Mouse (Mus musculus) heart, embryonic 11.5 days (tissue): ENCODE measurements at regions not wholly inside any gene's neighbourhood (a gene's known extent, or its start where the extent isn't known, plus 50 kb on each side); places are given as distances from the start of the nearest gene placed in this dataset.

Experiments
- ATAC-seq: fragments of 200-750 bp; cut with Nextera tagmentation; replicated peaks from 2 replicates; pipeline ENCODE4 v1.8.0; 2017; ENCODE audit warnings: moderate library complexity; ENCODE audit not compliant: insufficient number of reproducible peaks, low FRiP score, low TSS enrichment
- H3K27ac ChIP-seq: fragments of 300-500 bp; sonication (generic); 2 replicates; pipeline ENCODE4 v1.5.1; 2014; ENCODE audit warnings: mild to moderate bottlenecking, low read depth, low read length
- H3K27me3 ChIP-seq: fragments of 300-500 bp; sonication (generic); 2 replicates; pipeline ENCODE4 v1.6.1; 2014; ENCODE audit warnings: mild to moderate bottlenecking, low read length, mixed read lengths; ENCODE audit not compliant: control insufficient read depth, insufficient read depth
- H3K36me3 ChIP-seq: fragments of 300-500 bp; sonication (generic); 2 replicates; pipeline ENCODE4 v1.6.1; 2014; ENCODE audit warnings: mild to moderate bottlenecking, low read length, moderate library complexity, mixed read lengths; ENCODE audit not compliant: control insufficient read depth, insufficient read depth
- H3K4me1 ChIP-seq: fragments of 300-500 bp; sonication (generic); 2 replicates; pipeline ENCODE4 v1.6.1; 2014; ENCODE audit warnings: low read length; ENCODE audit not compliant: control insufficient read depth, insufficient read depth
- H3K4me2 ChIP-seq: fragments of 300-500 bp; sonication (generic); 2 replicates; pipeline ENCODE4 v1.6.1; 2014; ENCODE audit warnings: mild to moderate bottlenecking, moderate library complexity
- H3K4me3 ChIP-seq: fragments of 300-500 bp; sonication (generic); 2 replicates; pipeline ENCODE4 v1.5.1; 2014; ENCODE audit warnings: low read depth, low read length
- H3K9ac ChIP-seq: fragments of 300-500 bp; sonication (generic); 2 replicates; pipeline ENCODE4 v1.6.1; 2014; ENCODE audit warnings: mild to moderate bottlenecking, low read depth, low read length, moderate library complexity
- H3K9me3 ChIP-seq: fragments of 300-500 bp; sonication (generic); replicated peaks from 2 replicates; pipeline ENCODE4 v1.6.1; 2016; ENCODE audit warnings: low read length; ENCODE audit not compliant: control insufficient read depth
- WGBS: fragments of 180-500 bp; shearing (Covaris S2); extraction: QIAGEN DNeasy Blood & Tissue Kit; methylation state at CpG from one replicate; pipeline ENCODE4 v1.1.7; 2014; ENCODE audit not compliant: insufficient replicate concordance; 5-methylcytosine and 5-hydroxymethylcytosine counted together

GRCm38 (mm10) chr8:6090028-6090427 is 984.9 kb upstream of the Slc10a2 start:
- ATAC-seq = no peak

GRCm38 (mm10) chr8:6043939-6044577 is 938.9 kb upstream of the Slc10a2 start:
- ATAC-seq = peak; percentile 52; the same call in 1 of the 2 replicates
- H3K4me2 ChIP-seq = no peak overlapping the region
- 43% methylated on average over 5 of the region's 5 CpGs for WGBS

More at GRCm38 (mm10) chr8:6090028-6090427, 984.9 kb upstream of the Slc10a2 start:
- Histone ChIP-seq H3K27ac (no peak overlapping the region), H3K27me3 (no peaks in the 10 kb centered on the region), H3K4me1 (no peaks in the 10 kb centered on the region), H3K36me3 (no peaks in the 10 kb centered on the region), H3K4me3 (no peak overlapping the region), H3K9me3 (no peaks in the 10 kb centered on the region), H3K9ac (no peak overlapping the region), H3K4me2 (no peak overlapping the region)
- 81% methylated on average over 4 of the region's 4 CpGs for WGBS

GRCm38 (mm10) chr8:6012206-6012605 is 907.1 kb upstream of the Slc10a2 start:
- no peaks in the 10 kb centered on the region for H3K4me1 ChIP-seq
- no peaks in the 10 kb centered on the region for H3K27me3 ChIP-seq
- no peak overlapping the region for H3K9ac ChIP-seq
- WGBS = 59% methylated on average over 2 of the region's 2 CpGs
- H3K4me3 ChIP-seq = no peak overlapping the region
- no peaks in the 10 kb centered on the region for H3K9me3 ChIP-seq
- H3K27ac ChIP-seq = no peak overlapping the region
- H3K36me3 ChIP-seq = no peaks in the 10 kb centered on the region
- no peak overlapping the region for H3K4me2 ChIP-seq
- no peak for ATAC-seq

More at GRCm38 (mm10) chr8:6043939-6044577, 938.9 kb upstream of the Slc10a2 start:
- no peaks in the 10 kb centered on the region for H3K27me3 ChIP-seq
- H3K4me1 ChIP-seq = no peaks in the 10 kb centered on the region
- H3K9ac ChIP-seq = no peak overlapping the region
- no peak overlapping the region for H3K4me3 ChIP-seq
- no peak overlapping the region for H3K27ac ChIP-seq
- H3K9me3 ChIP-seq = no peaks in the 10 kb centered on the region
- H3K36me3 ChIP-seq = no peaks in the 10 kb centered on the region

- Histone ChIP-seq H3K9me3 (no peaks in the 10 kb centered on the region), H3K36me3 (no peaks in the 10 kb centered on the region), H3K4me1 (no peaks in the 10 kb centered on the region), H3K4me2 (no peak overlapping the region), H3K4me3 (no peak overlapping the region), H3K9ac (no peak overlapping the region), H3K27me3 (no peaks in the 10 kb centered on the region), H3K27ac (no peak overlapping the region)
- ATAC-seq = no peak
Observed at GRCm38 (mm10) chr8:6011182-6011581, 906.0 kb upstream of the Slc10a2 start.

- no peak overlapping the region for H3K4me2 ChIP-seq
- WGBS = 61% methylated on average over 2 of the region's 2 CpGs
- ATAC-seq = no peak
Observed at GRCm38 (mm10) chr8:6010712-6011111, 905.6 kb upstream of the Slc10a2 start.

GRCm38 (mm10) chr8:6002612-6003011 is 897.5 kb upstream of the Slc10a2 start:
- H3K9ac ChIP-seq = no peak overlapping the region
- H3K27ac ChIP-seq = no peak overlapping the region
- no peak overlapping the region for H3K4me3 ChIP-seq
- no peaks in the 10 kb centered on the region for H3K27me3 ChIP-seq
- H3K4me1 ChIP-seq = no peaks in the 10 kb centered on the region
- H3K4me2 ChIP-seq = no peak overlapping the region
- WGBS = 56% methylated on average over 1 of the region's 1 CpGs
- no peaks in the 10 kb centered on the region for H3K36me3 ChIP-seq
- H3K9me3 ChIP-seq = no peaks in the 10 kb centered on the region
- no peak for ATAC-seq

More at GRCm38 (mm10) chr8:6010712-6011111, 905.6 kb upstream of the Slc10a2 start:
- Histone ChIP-seq H3K9ac (no peak overlapping the region), H3K27ac (no peak overlapping the region), H3K4me3 (no peak overlapping the region), H3K36me3 (no peaks in the 10 kb centered on the region), H3K27me3 (no peaks in the 10 kb centered on the region), H3K4me1 (no peaks in the 10 kb centered on the region), H3K9me3 (no peaks in the 10 kb centered on the region)

- no peak for ATAC-seq
- H3K36me3 ChIP-seq = no peaks in the 10 kb centered on the region
- H3K4me1 ChIP-seq = no peaks in the 10 kb centered on the region
- H3K27ac ChIP-seq = no peak overlapping the region
- H3K9me3 ChIP-seq = no peaks in the 10 kb centered on the region
- no peak overlapping the region for H3K9ac ChIP-seq
- WGBS = 51% methylated on average over 6 of the region's 6 CpGs
- no peak overlapping the region for H3K4me3 ChIP-seq
- H3K4me2 ChIP-seq = no peak overlapping the region
- H3K27me3 ChIP-seq = no peaks in the 10 kb centered on the region
Observed at GRCm38 (mm10) chr8:5994846-5995245, 889.7 kb upstream of the Slc10a2 start.

- no peak overlapping the region for H3K4me2 ChIP-seq
- peak; percentile 31; the same call in 1 of the 2 replicates for ATAC-seq
- H3K9ac ChIP-seq = no peak overlapping the region
- WGBS = 74% methylated on average over 6 of the region's 6 CpGs
- H3K4me3 ChIP-seq = no peak overlapping the region
- no peaks in the 10 kb centered on the region for H3K36me3 ChIP-seq
- no peaks in the 10 kb centered on the region for H3K9me3 ChIP-seq
- no peaks in the 10 kb centered on the region for H3K4me1 ChIP-seq
- no peaks in the 10 kb centered on the region for H3K27me3 ChIP-seq
- no peak overlapping the region for H3K27ac ChIP-seq
Observed at GRCm38 (mm10) chr8:5965403-5966015, 860.4 kb upstream of the Slc10a2 start.

GRCm38 (mm10) chr8:5964299-5964698 is 859.1 kb upstream of the Slc10a2 start:
- no peak for ATAC-seq
- Histone ChIP-seq H3K27ac (no peak overlapping the region), H3K36me3 (no peaks in the 10 kb centered on the region), H3K9me3 (no peaks in the 10 kb centered on the region), H3K4me2 (no peak overlapping the region), H3K27me3 (no peaks in the 10 kb centered on the region), H3K4me3 (no peak overlapping the region), H3K4me1 (no peaks in the 10 kb centered on the region), H3K9ac (no peak overlapping the region)
- WGBS = 79% methylated on average over 1 of the region's 1 CpGs
